Mouse (Mus musculus) limb, embryonic 15.5 days (tissue): ENCODE measurements around the gene Osbpl9. TPM values are rescaled to one million over a fixed set of nuclear protein-coding genes. Genes with fewer than 3 reads are reported as not detected.

Source experiments
- ATAC-seq: fragments of 200-750 bp; cut with Nextera tagmentation; 2 replicates; pipeline ENCODE4 v1.8.0; 2017; ENCODE audit warnings: low read depth, moderate TSS enrichment; ENCODE audit not compliant: insufficient number of reproducible peaks, low FRiP score, low TSS enrichment
- H3K27ac ChIP-seq: fragments of 300-500 bp; sonication (generic); 2 replicates; pipeline ENCODE4 v1.5.1; 2015; ENCODE audit warnings: moderate library complexity, mild to moderate bottlenecking, inconsistent platforms
- H3K27me3 ChIP-seq: fragments of 300-500 bp; sonication (generic); 2 replicates; pipeline ENCODE4 v1.6.1; 2015; ENCODE audit warnings: inconsistent platforms
- H3K36me3 ChIP-seq: fragments of 300-500 bp; sonication (generic); 2 replicates; pipeline ENCODE4 v1.6.1; 2015; ENCODE audit warnings: inconsistent platforms
- H3K4me1 ChIP-seq: fragments of 300-500 bp; sonication (generic); 2 replicates; pipeline ENCODE4 v1.6.1; 2015; ENCODE audit warnings: inconsistent platforms
- H3K4me2 ChIP-seq: fragments of 300-500 bp; sonication (generic); 2 replicates; pipeline ENCODE4 v1.6.1; 2015; ENCODE audit warnings: mild to moderate bottlenecking, inconsistent platforms
- H3K4me3 ChIP-seq: fragments of 300-500 bp; sonication (generic); 2 replicates; pipeline ENCODE4 v1.5.1; 2015; ENCODE audit warnings: mild to moderate bottlenecking, inconsistent platforms
- H3K9ac ChIP-seq: fragments of 300-500 bp; sonication (generic); 2 replicates; pipeline ENCODE4 v1.6.1; 2015; ENCODE audit warnings: inconsistent platforms
- H3K9me3 ChIP-seq: fragments of 300-500 bp; sonication (generic); 2 replicates; pipeline ENCODE4 v1.6.1; 2016; ENCODE audit warnings: inconsistent platforms
- WGBS: fragments of 180-500 bp; shearing (Covaris S2); methylation state at CpG from one replicate; pipeline ENCODE4 v1.1.7; 2015; 5-methylcytosine and 5-hydroxymethylcytosine counted together
- polyA plus RNA-seq: library from polyadenylated mRNA; unstranded; fragments of >200 nt; fragmentation: Nextera tagmentation; extraction: Ambion mirVana; gene quantifications from 2 replicates; pipeline ENCODE4 v1.2.1, GENCODE M21; 2015

Osbpl9 gene
- 62.1 and 63.8 TPM in 2 replicates for polyA plus RNA-seq

DNA sequence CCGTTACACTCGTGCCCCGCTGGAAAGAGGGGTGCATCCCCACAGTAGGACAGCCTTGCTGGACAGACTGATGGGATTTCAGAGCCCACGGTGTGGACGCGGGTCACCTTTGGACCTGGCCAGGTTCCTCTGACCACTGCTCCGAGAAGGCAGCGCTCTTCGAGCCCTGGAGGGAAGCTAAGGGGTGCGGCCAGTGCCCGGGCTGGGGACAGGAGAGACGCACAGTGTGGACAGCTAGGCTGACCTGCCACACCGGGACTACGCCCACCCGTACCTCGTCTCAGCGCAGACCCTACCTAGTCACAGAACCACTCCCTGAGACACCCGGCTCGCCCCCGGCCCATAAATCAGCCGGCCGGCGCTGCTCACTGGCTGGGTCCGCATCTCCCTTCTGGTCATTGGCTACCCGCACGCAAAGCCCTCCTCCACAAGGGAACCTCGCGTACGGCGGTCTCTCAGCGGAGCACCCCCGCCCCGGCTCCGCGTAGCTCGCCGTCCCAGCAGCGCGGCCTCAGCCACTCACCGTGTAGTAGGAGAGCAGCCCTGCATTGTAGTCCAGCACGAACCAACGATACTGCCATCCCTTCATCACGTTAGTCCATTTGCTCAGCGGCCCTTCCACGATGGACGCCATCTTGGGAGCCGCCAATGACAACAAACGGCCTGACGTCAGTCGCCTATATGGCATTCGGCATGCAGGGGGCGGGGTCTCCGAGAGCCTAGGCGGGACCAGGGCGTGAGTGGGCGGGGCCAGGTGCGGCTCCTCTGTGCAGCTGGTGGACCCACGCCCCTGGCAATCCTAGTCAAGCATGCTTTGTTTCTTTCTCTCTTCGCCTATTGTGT, at the start of gene Osbpl9:
Osbpl9 (minus strand) TSS at position 691 of the 843 bp plus-strand sequence.
- ATAC-seq = peak; percentile 98

DNA sequence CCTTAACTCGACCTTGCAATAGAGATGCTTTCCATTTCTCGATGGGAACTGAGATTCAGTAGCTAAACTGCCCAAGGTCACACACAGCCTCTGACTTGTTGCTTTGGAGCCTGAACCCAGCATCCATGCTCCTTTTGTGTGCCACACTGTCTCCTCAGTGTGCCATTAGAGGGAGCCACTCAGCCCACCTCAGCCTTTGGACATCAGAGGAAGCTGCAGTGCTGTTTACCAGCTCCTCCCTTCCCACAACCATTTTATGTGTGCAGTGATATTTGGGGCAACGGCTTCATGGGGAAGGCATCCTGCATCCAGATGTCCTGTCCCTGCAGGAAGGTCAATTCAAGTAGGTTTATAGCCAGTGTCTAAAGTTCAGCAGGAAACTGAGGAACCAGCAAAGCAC, 49.5 kb upstream of the Osbpl9 start:
- H3K9me3 ChIP-seq = no peaks in the 10 kb centered on the region
- H3K36me3 ChIP-seq = no peaks in the 10 kb centered on the region
- no peak overlapping the region for H3K4me2 ChIP-seq
- no peak overlapping the region for H3K4me3 ChIP-seq
- no peak overlapping the region for H3K9ac ChIP-seq
- no peak overlapping the region for H3K27ac ChIP-seq
- no peaks in the 10 kb centered on the region for H3K4me1 ChIP-seq
- no peaks in the 10 kb centered on the region for H3K27me3 ChIP-seq
- no peak for ATAC-seq
- WGBS = 36% methylated on average over 3 of the region's 3 CpGs

More for the DNA sequence above, at the start of gene Osbpl9:
- 0 out of 2 replicates have a peak, but pooled peaks cover 2% of the 10 kb centered on the region for H3K36me3 ChIP-seq
- H3K4me3 ChIP-seq = peak within 1 kb of the TSS; percentile 87
- peaks cover 7% of the 10 kb centered on the region; the same call in 1 of the 2 replicates for H3K4me1 ChIP-seq
- H3K9me3 ChIP-seq = no peaks in the 10 kb centered on the region
- H3K27ac ChIP-seq = peak within 1 kb of the TSS; percentile 98
- H3K27me3 ChIP-seq = no peaks in the 10 kb centered on the region
- WGBS = under 1% methylated on average over 59 of the region's 59 CpGs
- H3K4me2 ChIP-seq = peak within 1 kb of the TSS; percentile 93
- peak within 1 kb of the TSS; percentile 78 for H3K9ac ChIP-seq

GRCm38 (mm10) chr4:109245016-109245620, 43.0 kb upstream of the Osbpl9 start:
- Histone ChIP-seq H3K9ac (no peak overlapping the region), H3K9me3 (no peaks in the 10 kb centered on the region), H3K4me1 (peaks cover 12% of the 10 kb centered on the region; the same call in 1 of the 2 replicates), H3K27me3 (no peaks in the 10 kb centered on the region), H3K27ac (no peak overlapping the region), H3K4me3 (no peak overlapping the region), H3K4me2 (no peak overlapping the region), H3K36me3 (no peaks in the 10 kb centered on the region)
- WGBS = 79% methylated on average over 6 of the region's 6 CpGs
- no peak for ATAC-seq

GRCm38 (mm10) chr4:109244506-109244905, 42.4 kb upstream of the Osbpl9 start:
- Histone ChIP-seq H3K36me3 (no peaks in the 10 kb centered on the region), H3K4me2 (no peak overlapping the region), H3K9ac (no peak overlapping the region), H3K4me3 (no peak overlapping the region), H3K4me1 (peaks cover 12% of the 10 kb centered on the region; the same call in 1 of the 2 replicates), H3K9me3 (no peaks in the 10 kb centered on the region), H3K27ac (no peak overlapping the region), H3K27me3 (no peaks in the 10 kb centered on the region)
- ATAC-seq = no peak
- WGBS = 73% methylated on average over 7 of the region's 7 CpGs

DNA sequence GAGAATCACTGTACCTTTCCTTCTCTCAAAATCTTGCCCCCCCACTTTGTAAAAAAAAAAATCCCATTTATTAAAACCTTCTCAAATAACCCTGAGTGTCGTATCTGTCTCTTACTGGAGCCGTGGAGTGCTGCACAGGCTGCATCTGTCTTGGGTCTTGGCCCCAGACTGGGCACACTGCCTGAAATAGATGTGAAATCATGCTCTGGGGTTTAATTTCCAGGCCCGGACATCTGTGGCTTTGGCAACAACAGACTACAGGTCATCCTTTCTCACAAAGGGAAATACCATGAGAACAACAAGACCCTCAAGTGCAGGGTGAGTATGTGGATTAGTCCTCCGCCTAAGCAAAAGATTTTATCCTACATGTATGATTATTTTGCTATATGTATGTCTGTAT, 39.9 kb upstream of the Osbpl9 start:
- H3K9me3 ChIP-seq = no peaks in the 10 kb centered on the region
- no peak overlapping the region for H3K4me3 ChIP-seq
- no peak overlapping the region for H3K4me2 ChIP-seq
- peak overlapping the region; percentile 34 for H3K27ac ChIP-seq
- H3K4me1 ChIP-seq = peaks cover 12% of the 10 kb centered on the region; the same call in 1 of the 2 replicates
- no peak overlapping the region for H3K9ac ChIP-seq
- no peaks in the 10 kb centered on the region for H3K27me3 ChIP-seq
- H3K36me3 ChIP-seq = no peaks in the 10 kb centered on the region
- WGBS = 37% methylated on average over 4 of the region's 4 CpGs
- no peak for ATAC-seq

DNA sequence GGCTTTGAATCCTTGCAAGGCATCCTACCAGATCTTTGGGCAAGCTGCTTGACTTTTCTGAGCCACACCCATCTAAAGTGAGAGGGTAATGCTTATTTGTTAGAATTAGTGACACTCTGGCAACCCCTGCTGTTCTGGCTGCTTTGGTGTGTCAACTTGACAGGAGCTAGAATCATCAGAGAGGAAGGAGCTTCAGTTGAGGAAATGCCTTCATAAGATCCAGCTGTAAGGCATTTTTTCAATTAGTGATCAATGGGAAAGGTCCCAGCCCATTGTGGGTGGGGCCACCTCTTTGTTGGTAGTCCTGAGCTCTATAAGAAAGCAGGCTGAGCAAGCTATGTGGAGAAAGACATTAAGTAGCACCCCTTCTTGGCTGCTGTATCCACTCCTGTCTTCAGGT, 39.1 kb upstream of the Osbpl9 start:
- Histone ChIP-seq H3K36me3 (no peaks in the 10 kb centered on the region), H3K27me3 (no peaks in the 10 kb centered on the region), H3K4me1 (peaks cover 12% of the 10 kb centered on the region; the same call in 1 of the 2 replicates), H3K4me3 (no peak overlapping the region), H3K9ac (no peak overlapping the region), H3K9me3 (no peaks in the 10 kb centered on the region), H3K4me2 (no peak overlapping the region), H3K27ac (peak overlapping the region; percentile 17; the same call in 1 of the 2 replicates)
- ATAC-seq = no peak

GRCm38 (mm10) chr4:109238428-109239268, 36.6 kb upstream of the Osbpl9 start:
- no peak overlapping the region for H3K27ac ChIP-seq
- WGBS = 60% methylated on average over 24 of the region's 24 CpGs
- no peak overlapping the region for H3K9ac ChIP-seq
- no peaks in the 10 kb centered on the region for H3K27me3 ChIP-seq
- no peak overlapping the region for H3K4me2 ChIP-seq
- peaks cover 12% of the 10 kb centered on the region; the same call in 1 of the 2 replicates for H3K4me1 ChIP-seq
- H3K4me3 ChIP-seq = no peak overlapping the region
- peak; percentile 42; the same call in 1 of the 2 replicates for ATAC-seq
- no peaks in the 10 kb centered on the region for H3K36me3 ChIP-seq
- no peaks in the 10 kb centered on the region for H3K9me3 ChIP-seq

- ATAC-seq = no peak
- Histone ChIP-seq H3K36me3 (no peaks in the 10 kb centered on the region), H3K27ac (no peak overlapping the region), H3K4me3 (no peak overlapping the region), H3K4me2 (no peak overlapping the region), H3K9ac (no peak overlapping the region), H3K4me1 (peaks cover 4% of the 10 kb centered on the region; the same call in 1 of the 2 replicates), H3K9me3 (no peaks in the 10 kb centered on the region), H3K27me3 (no peaks in the 10 kb centered on the region)
- 49% methylated on average over 7 of the region's 7 CpGs for WGBS
Observed at GRCm38 (mm10) chr4:109236186-109236879, 34.3 kb upstream of the Osbpl9 start.

GRCm38 (mm10) chr4:109234806-109235350, 32.8 kb upstream of the Osbpl9 start:
- Histone ChIP-seq H3K27me3 (no peaks in the 10 kb centered on the region), H3K9me3 (no peaks in the 10 kb centered on the region), H3K36me3 (no peaks in the 10 kb centered on the region), H3K4me1 (no peaks in the 10 kb centered on the region), H3K9ac (no peak overlapping the region), H3K4me2 (no peak overlapping the region), H3K27ac (no peak overlapping the region), H3K4me3 (no peak overlapping the region)
- no peak for ATAC-seq
- 70% methylated on average over 9 of the region's 9 CpGs for WGBS

DNA sequence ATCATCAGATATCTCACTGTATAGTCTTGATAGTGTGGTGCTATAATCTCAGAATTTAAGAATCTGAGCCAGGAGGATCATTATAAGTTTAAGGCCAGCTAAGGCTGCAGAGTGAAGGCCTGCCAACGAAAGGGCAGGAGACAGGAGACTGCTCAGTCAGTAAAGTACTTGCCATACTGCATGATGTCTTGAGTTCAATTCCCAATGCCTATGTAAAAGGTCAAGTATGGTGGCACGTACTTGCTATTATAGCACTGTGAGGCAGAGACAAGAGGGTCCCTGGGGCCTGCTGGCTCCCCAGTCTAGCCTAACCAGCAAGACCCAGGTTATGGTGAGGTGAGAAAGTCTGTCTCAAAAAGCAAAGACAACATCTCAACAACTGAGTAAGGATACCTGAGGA, 32.1 kb upstream of the Osbpl9 start, which contains the start of gene Calr4:
Calr4 (plus strand) TSS at position 301 of the 400 bp plus-strand sequence.
- no peak for ATAC-seq
- Histone ChIP-seq H3K4me3 (no peak within 1 kb of the TSS), H3K27ac (no peak within 1 kb of the TSS), H3K4me2 (no peak within 1 kb of the TSS), H3K9me3 (no peaks in the 10 kb centered on the region), H3K27me3 (no peaks in the 10 kb centered on the region), H3K36me3 (no peaks in the 10 kb centered on the region), H3K9ac (no peak within 1 kb of the TSS), H3K4me1 (no peaks in the 10 kb centered on the region)
- WGBS = 78% methylated on average over 2 of the region's 2 CpGs

DNA sequence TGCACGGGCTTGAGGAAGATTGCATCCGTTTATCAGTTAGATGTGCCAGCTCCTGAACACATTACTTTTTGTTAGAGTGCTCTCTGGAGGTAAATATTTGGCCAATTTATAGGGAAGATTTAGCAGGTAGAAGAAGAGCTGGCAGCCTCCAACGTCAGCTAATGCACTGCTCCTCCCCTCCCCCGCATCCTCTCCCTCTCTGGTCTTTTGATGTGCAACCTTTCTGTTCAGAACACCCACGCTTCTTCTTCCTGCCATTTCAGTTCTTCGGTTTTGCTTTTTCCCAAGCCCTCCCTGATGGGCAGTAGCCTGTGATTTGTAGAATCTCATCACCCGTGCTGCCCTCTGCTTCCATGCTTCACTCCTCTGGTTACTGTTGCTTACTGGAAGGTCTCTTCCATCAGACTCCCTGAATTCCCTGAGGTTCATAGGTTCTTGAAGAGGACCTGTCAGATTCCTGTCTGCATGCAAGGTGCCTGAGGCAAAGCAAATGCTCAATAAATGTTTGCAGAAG, 27.8 kb upstream of the Osbpl9 start:
- Histone ChIP-seq H3K4me3 (no peak overlapping the region), H3K9me3 (no peaks in the 10 kb centered on the region), H3K27me3 (no peaks in the 10 kb centered on the region), H3K27ac (no peak overlapping the region), H3K4me2 (no peak overlapping the region), H3K4me1 (peaks cover 8% of the 10 kb centered on the region; the same call in 1 of the 2 replicates), H3K9ac (no peak overlapping the region), H3K36me3 (no peaks in the 10 kb centered on the region)
- 48% methylated on average over 7 of the region's 7 CpGs for WGBS
- no peak for ATAC-seq
